ENCODE assay signal across 9 mouse cellular contexts in genomic region chr6:90575261-90575715, GRCm38 (mm10). TPM values are rescaled to one million over a fixed set of nuclear protein-coding genes. Genes with fewer than 3 reads are reported as not detected.
A peak's percentile ranks its signal among the peaks of the same experiment; 100 is the strongest.
DNase-seq lines count a peak whose midpoint lies in the region; ATAC-seq and TF ChIP-seq lines count a peak whose summit lies in the region.
"Had no signal": no experiment of that assay in that cellular context is flagged by ENCODE, and none has a peak within 500 bp of the region (broad histone marks: within the 10 kb centered on the region; RNA-seq: fewer than 3 reads in every experiment).

No protein-coding gene starts in this region.

- DNase-seq in NIH3T3 (ENCODE audit: low read depth) = peak; percentile 92
- peak; percentile 88 for DNase-seq in cerebellum, adult 9-10 months
- DNase-seq in frontal cortex, postnatal 10 days (ENCODE audit: low spot score in 2 of 2) = peak; percentile 37 to 71
- peak; percentile 91 for DNase-seq in hindbrain, embryonic 11.5 days (ENCODE audit: low spot score)
- DNase-seq in layer of hippocampus, adult 8-10 months (ENCODE audit: low spot score in 2 of 2) = peak; percentile 47 to 84
- peak; percentile 84 for DNase-seq in lung, postnatal 0 days (ENCODE audit: low spot score)
- DNase-seq in retina, embryonic 14.5 days (ENCODE audit: low spot score) = peak; percentile 97
- DNase-seq in urinary bladder, adult 18-20 months (ENCODE audit: low spot score in 2 of 2) = peak; percentile 44 to 65

- WGBS in hindbrain, embryonic 11.5 days = 35% methylated on average over 3 of the region's 3 CpGs
- 56% methylated on average over 3 of the region's 3 CpGs for WGBS in lung, postnatal 0 days

- no peaks in the 10 kb centered on the region for H3K9me3 ChIP-seq in hindbrain, embryonic 11.5 days (ENCODE audit: control insufficient read depth, low read length)
- H3K9me3 ChIP-seq in lung, postnatal 0 days (ENCODE audit: low read length) = no peaks in the 10 kb centered on the region
- H3K9me3 ChIP-seq: limb, embryonic 15.5 days had no signal

- no peaks in the 10 kb centered on the region for H3K36me3 ChIP-seq in hindbrain, embryonic 11.5 days (ENCODE audit: control insufficient read depth, insufficient read depth, low read length)
- no peaks in the 10 kb centered on the region for H3K36me3 ChIP-seq in lung, postnatal 0 days (ENCODE audit: insufficient read depth, low read length)
- H3K36me3 ChIP-seq: limb, embryonic 15.5 days had no signal

- TF ChIP-seq CTCF in lung, postnatal 0 days (IDR thresholded peaks at IDR 0.05) = peak; percentile 89

- TF ChIP-seq EP300 in lung, postnatal 0 days (IDR thresholded peaks at IDR 0.05) = no peak

- H3K4me3 ChIP-seq in hindbrain, embryonic 11.5 days (ENCODE audit: low read depth, low read length) = no peak overlapping the region
- H3K4me3 ChIP-seq in lung, postnatal 0 days (ENCODE audit: low read depth, low read length) = no peak overlapping the region
- H3K4me3 ChIP-seq: limb, embryonic 15.5 days had no signal

- ATAC-seq in hindbrain, embryonic 11.5 days (ENCODE audit: low FRiP score) = peak; percentile 74
- peak; percentile 66 for ATAC-seq in lung, postnatal 0 days

- no peaks in the 10 kb centered on the region for H3K27me3 ChIP-seq in hindbrain, embryonic 11.5 days (ENCODE audit: control insufficient read depth, insufficient read depth, low read length)
- no peaks in the 10 kb centered on the region for H3K27me3 ChIP-seq in lung, postnatal 0 days (replicated peaks; ENCODE audit: insufficient read depth, low read length)
- H3K27me3 ChIP-seq: limb, embryonic 15.5 days had no signal

- no peak overlapping the region for H3K27ac ChIP-seq in hindbrain, embryonic 11.5 days (ENCODE audit: low read depth, low read length)
- no peak overlapping the region for H3K27ac ChIP-seq in lung, postnatal 0 days (ENCODE audit: low read length)
- H3K27ac ChIP-seq: limb, embryonic 15.5 days had no signal

- H3K9ac ChIP-seq in hindbrain, embryonic 11.5 days (ENCODE audit: low read depth, low read length) = no peak overlapping the region
- no peak overlapping the region for H3K9ac ChIP-seq in lung, postnatal 0 days (replicated peaks; ENCODE audit: low read depth)
- H3K9ac ChIP-seq: limb, embryonic 15.5 days had no signal

- H3K4me2 ChIP-seq in hindbrain, embryonic 11.5 days (replicated peaks; ENCODE audit: low read depth, low read length) = no peak overlapping the region
- H3K4me2 ChIP-seq in lung, postnatal 0 days (replicated peaks; ENCODE audit: low read depth, low read length) = no peak overlapping the region
- H3K4me2 ChIP-seq: limb, embryonic 15.5 days had no signal

- no peaks in the 10 kb centered on the region for H3K4me1 ChIP-seq in hindbrain, embryonic 11.5 days (replicated peaks; ENCODE audit: control insufficient read depth, insufficient read depth, low read length)
- no peaks in the 10 kb centered on the region for H3K4me1 ChIP-seq in lung, postnatal 0 days (ENCODE audit: insufficient read depth, low read depth, low read length)
- H3K4me1 ChIP-seq: limb, embryonic 15.5 days had no signal

RNA-seq across cellular contexts. Expression of gene Slc41a3, which starts 29.2 kb away (rescaled TPM):
- 3.2 and 3.5 TPM in 2 replicates for polyA plus RNA-seq in hindbrain, embryonic 11.5 days (2014; fragmentation: Nextera tagmentation; extraction: Ambion mirVana)
- 1 to 10 TPM; 3.3 to 6.6 (median 5.0) TPM for total RNA-seq in layer of hippocampus, adult 8-10 months (2022)
- 9.7 and 10.8 TPM in 2 replicates for polyA plus RNA-seq in lung, postnatal 0 days (2015; fragmentation: Nextera tagmentation; extraction: Ambion mirVana)
